Mouse (Mus musculus) monocyte, adult 59 days (primary cell): Measurements from ENCODE around the gene Ermn. TPM values are rescaled to one million over a fixed set of nuclear protein-coding genes. Genes with fewer than 3 reads are reported as not detected.

Source experiments
- total RNA-seq, 2 experiments: library from RNA; stranded (reverse); gene quantifications; one replicate each; pipeline ENCODE4 v1.2.4; 2023

Gene Ermn
- not detected for total RNA-seq

GRCm38 (mm10) chr2:58052821-58053581 lies at the start of gene Ermn:
Gene Ermn (minus strand): TSS chr2:58052864.

GRCm38 (mm10) chr2:57997752-57998430 lies 54.8 kb downstream of the Ermn start, which contains the start of gene Galnt5:
Gene Galnt5 (plus strand): TSS chr2:57997884.

Other genes starting within 250 kb of the Ermn start
- gene Galnt5, start 55.0 kb downstream of the Ermn start, total RNA-seq = not detected
- gene Cytip, start 142.7 kb upstream of the Ermn start, total RNA-seq = 100 to 1,000 TPM; 659 to 682 TPM